Mouse (Mus musculus) megakaryocyte progenitor cell, adult 5-6 weeks (primary cell): ENCODE results near the gene Lingo1. TPM values are rescaled to one million over a fixed set of nuclear protein-coding genes. Genes with fewer than 3 reads are reported as not detected.

ENCODE experiments used
- ATAC-seq: replicated peaks from 2 replicates; pipeline ENCODE4 v1.8.0; 2016; ENCODE audit warnings: mild to moderate bottlenecking, moderate TSS enrichment, inconsistent platforms; ENCODE audit not compliant: poor library complexity
- total RNA-seq, 2 experiments: library from RNA; stranded (forward) in 1 of 2; stranded (reverse) in 1 of 2; fragments of 157-497, 149-512 nt in 1 of 2; fragments of 200-1000 nt in 1 of 2; gene quantifications; 2 replicates each; pipeline versions ENCODE4 v1.2.3 to v1.2.4; 2015 to 2017

Lingo1 gene
- total RNA-seq, 2 experiments from 2014 or later, result not detected

DNA sequence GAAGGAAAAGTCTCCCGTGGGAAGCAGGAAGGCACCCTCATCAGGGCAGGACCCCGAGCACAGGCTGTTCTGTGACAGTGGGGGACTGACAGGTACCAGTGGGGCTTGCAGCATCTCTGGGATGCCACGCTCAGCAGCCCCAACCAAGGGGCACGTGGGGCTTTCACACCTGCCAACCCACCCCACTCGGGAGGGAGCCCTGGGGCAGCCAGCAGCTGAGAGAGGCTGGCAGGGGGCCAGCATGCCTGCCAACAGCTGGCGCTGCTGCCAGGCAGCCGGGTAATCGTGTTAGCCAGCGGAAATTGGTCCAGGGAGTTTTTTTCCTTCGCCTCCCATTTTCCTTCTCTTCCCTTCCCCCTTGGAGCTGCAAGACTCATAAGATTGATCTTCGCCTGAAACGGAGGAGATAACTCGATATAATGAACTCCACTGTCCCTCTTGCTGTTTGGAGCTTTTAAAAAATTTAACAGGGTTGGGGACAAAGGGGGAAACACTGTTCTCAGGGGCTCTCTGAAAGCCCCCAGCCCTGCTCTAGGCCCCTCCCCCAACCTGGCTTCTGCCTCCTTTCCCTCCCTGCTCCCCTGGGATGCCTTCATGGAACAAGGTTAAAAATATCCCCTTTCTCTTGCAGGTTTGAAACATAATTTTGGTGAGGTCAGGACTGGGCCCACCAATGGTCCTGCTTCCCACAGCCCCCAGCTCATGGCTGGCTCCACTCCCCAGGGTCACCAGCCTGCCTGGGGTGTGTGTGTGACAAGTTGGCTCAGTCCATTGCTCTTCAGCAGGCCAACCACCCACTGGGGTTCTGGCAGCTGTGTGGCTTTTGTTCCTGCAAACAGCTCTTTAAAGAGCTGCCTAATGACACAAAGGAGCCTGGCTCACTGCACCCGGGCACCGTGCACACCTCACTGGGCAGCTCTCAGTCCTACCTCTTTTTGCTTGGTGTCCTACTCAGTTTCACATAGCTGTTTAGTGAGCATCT, 68.3 kb downstream of the Lingo1 start:
- no peak for ATAC-seq

DNA sequence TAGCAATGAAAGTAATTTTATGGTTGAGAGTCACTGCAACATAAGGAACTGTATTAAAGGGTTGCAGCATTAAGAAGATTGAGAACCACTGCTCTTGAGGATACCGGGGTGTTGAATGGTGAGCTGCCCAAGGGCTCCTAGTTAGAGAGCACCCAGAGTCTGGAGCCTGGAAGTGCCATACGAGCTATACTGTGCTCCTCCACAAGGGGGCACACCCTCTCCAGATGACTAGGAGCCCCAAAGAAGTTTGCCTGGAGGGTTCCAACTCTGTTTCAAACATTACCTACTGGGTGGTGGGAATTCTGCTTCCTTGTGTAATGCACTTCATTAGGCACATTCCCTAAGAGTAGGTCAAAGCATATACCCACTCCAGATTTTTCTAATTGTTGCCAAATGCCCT, 70.5 kb downstream of the Lingo1 start:
- peak; percentile 55 for ATAC-seq

DNA sequence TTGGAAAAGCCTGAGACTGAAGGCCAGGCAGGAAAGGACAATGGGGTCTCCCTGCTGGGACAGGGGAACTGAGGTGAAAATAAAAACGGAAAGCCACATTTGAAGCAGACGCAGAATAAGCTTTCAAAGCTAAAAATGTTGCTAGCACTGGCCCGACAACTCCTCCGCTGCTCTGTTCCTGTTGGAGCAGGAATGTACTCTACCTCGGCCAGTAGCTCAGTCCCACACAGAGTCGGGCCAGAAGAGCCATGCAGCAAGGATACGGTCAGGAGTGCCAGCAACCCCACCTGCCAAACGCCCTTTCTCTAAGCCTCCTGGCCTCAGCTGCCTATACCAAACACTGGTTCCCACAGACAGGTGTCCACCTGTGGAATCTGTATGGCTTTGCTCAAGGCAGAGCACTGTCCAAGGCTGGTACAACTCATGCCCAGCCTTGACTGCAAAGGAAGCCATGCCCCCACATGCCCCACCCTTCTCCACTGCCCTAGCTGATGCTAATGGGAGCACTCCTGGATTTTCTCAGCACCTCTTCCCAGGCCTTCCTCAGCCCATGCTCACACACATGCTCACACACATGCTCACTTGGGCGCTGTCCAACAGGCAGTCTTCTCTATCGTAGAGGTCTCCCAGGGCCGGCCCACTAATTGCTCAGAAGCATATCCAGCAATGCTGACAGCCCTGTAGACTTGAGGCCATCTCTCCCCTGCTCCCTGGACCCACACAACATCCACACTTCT, 74.0 kb downstream of the Lingo1 start:
- no peak for ATAC-seq

- ATAC-seq, result no peak
Observed at GRCm38 (mm10) chr9:56718984-56719383, 77.3 kb downstream of the Lingo1 start.

- ATAC-seq, result no peak
Observed at GRCm38 (mm10) chr9:56716565-56716964, 79.7 kb downstream of the Lingo1 start.

GRCm38 (mm10) chr9:56716066-56716465, 80.2 kb downstream of the Lingo1 start:
- no peak for ATAC-seq

DNA sequence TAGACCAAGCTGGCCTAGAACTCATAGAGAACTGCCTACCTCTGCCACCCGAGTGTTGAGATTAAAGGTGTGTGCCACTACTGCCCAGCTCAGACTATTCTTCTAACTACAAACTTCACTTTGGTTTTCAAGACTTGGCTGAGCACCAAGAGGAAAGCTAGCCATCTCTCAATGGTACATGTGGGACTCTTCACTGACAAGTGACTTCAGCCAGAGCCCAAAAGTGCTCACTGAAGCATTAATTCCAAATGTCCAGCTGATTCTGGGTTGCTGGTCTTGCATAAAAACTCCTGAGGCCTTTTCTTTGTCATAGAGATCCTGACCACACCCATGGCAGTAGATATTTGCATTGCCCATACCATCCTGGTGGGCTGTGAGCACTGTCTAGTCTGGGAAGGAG, 81.9 kb downstream of the Lingo1 start:
- no peak for ATAC-seq

DNA sequence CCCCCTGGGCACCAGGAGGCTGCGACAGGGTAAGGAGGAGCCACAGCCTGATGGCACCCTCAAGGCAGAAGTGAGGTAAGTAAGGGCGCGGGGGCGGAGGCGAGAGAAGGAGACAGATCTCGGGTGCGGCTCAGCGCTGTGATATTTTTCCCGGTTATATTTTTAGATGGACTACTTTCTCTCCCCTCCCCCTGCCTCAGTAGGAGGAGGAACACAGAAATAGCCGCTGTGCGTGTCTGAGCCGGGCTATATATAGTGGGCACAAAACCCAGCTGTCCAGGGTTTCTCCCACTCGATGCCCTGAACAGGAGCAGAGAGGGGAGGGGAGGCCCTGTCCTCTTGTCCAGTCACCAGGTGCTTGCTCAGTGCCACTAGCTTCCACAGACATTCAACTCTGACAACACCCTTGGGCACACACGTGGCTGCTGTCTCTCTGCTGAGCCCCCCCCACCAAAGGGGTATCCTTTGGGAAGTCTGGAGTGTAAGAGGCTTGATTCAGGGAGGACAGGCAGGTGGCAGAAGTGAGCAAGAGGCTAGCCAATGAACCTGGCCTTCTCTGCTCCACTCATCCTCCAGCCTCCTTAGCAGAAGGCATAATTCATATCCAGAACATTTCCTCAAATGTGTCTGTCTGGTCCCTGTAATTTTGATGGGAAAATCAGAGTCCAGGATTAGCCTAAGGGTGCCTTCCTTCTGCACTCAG, 83.5 kb downstream of the Lingo1 start:
- ATAC-seq, result no peak

GRCm38 (mm10) chr9:56710958-56711357, 85.3 kb downstream of the Lingo1 start:
- ATAC-seq, result no peak

GRCm38 (mm10) chr9:56706482-56707085, 89.7 kb downstream of the Lingo1 start:
- ATAC-seq, result no peak

DNA sequence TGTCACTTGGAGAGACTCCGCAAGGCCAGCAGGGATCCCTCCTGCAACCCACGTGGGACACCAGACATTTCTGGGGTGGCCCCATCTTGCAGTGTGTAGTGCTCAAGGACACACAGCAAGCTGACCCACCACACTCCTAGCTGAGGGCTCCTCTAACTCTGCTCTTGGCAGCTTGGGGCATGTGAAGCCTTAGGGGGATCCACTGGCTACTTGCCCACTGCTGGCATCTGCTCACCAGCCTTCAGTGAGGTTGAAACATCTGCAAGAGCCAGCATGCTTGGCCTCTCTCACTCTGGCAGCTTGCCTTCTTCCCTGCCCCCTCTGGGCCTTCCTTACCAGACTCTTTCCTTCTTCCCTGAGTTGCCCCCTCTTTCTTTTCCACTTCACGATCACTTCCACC, 94.9 kb downstream of the Lingo1 start:
- ATAC-seq, result no peak

GRCm38 (mm10) chr9:56700866-56701265, 95.4 kb downstream of the Lingo1 start:
- ATAC-seq, result no peak

GRCm38 (mm10) chr9:56698715-56699370, 97.4 kb downstream of the Lingo1 start:
- no peak for ATAC-seq

DNA sequence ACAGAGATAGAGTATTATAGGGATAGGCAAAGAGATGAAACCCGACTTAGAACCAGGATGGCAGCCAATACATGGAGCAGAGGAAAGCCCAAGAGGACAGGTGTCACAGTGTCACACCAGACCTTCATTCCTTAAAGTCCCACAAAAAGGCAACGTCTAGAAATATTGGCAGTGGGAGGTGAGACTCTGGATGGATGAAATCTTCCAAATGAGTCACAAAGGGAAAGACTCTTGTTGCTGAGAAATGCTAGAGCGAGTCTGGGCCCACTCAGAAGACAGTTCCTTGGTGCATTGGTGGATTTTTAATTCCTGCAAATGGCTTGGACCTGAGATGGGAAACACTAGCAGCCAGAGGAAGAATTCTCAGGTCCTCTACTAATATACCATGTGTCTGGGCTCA, 102.2 kb downstream of the Lingo1 start:
- no peak for ATAC-seq

DNA sequence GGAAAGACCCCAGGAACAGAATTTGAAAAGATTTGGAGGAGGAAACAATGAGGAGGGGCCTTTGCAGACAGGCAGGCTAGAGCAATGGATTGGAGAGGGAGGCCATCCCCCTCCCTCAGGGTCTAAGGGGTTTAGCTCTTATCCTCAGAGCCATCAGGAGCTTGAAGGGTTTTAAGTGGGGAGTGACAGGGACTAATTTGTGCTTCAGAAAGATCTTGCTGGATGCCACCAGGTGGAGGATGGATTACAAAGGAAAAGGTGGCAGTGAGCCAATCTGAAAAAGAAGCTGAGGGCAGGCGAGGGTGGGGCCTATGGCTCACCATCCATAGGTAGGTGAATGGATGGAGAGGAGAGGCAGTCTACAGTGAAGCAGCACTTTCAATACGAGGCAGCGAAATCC, 105.0 kb downstream of the Lingo1 start:
- no peak for ATAC-seq

- ATAC-seq, result no peak
Observed at GRCm38 (mm10) chr9:56690679-56691078, 105.6 kb downstream of the Lingo1 start.

DNA sequence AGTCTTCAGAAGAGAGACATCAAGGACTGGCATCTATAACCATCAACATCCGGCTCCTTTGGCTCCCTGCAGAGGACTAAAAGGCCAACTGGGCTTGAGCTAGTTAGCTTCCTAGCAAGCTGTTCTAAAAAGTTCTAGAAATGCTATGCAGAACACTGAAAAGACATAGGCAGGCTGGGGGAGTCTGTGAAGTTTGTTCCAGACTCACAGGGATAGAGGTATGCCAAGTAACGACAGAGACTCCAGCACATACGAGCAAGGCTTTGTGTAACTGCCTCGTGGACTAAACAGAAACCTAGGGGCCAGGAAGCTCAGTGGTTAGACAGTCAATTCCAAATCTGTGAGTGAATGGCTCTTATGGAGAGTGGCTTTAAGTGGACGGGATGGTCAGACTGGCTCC, 108.8 kb downstream of the Lingo1 start:
- ATAC-seq, result no peak

GRCm38 (mm10) chr9:56687145-56687477, 109.2 kb downstream of the Lingo1 start:
- no peak for ATAC-seq

- ATAC-seq, result no peak
Observed at GRCm38 (mm10) chr9:56686339-56687144, 109.7 kb downstream of the Lingo1 start.

GRCm38 (mm10) chr9:56682826-56683225, 113.4 kb downstream of the Lingo1 start:
- ATAC-seq, result no peak
